Comparison of ENCODE assay signal across 24 mouse cellular contexts in genomic region chr1:134548231-134548630, GRCm38 (mm10). TPM values are rescaled to one million over a fixed set of nuclear protein-coding genes. Genes with fewer than 3 reads are reported as not detected.
DNase-seq lines count a peak whose midpoint lies in the region; ATAC-seq lines count a peak whose summit lies in the region.
"Had no signal": no experiment of that assay in that cellular context is flagged by ENCODE, and none has a peak within 500 bp of the region (broad histone marks: within the 10 kb centered on the region; RNA-seq: fewer than 3 reads in every experiment).

No protein-coding gene starts in this region.

- intact Hi-C loops in heart, postnatal 25 days (cut with DNase I): no loop called here

- DNase-seq in heart, adult 11 months: peak; percentile 94
- DNase-seq in heart, postnatal 25 days (ENCODE audit: low spot score): no peak
- peak; percentile 25 for DNase-seq in kidney, postnatal 10 days
- DNase-seq in MN1 (ENCODE audit: low spot score) (peak; percentile 52), adipocyte (ENCODE audit: low spot score) (peak; percentile 44)
- DNase-seq in ovary, postnatal 36 days (ENCODE audit: low spot score): no peak
- DNase-seq: cerebellum, adult 9-11 months; gastrocnemius, postnatal 14 days; liver, embryonic 13.5 days; thymus, postnatal 4 days had no signal

- H3K27me3 ChIP-seq in kidney, embryonic 16.5 days (ENCODE audit: insufficient read depth, low read length): no peaks in the 10 kb centered on the region
- H3K27me3 ChIP-seq: forebrain, embryonic 12.5 days; limb, embryonic 12.5 days; midbrain, embryonic 12.5 days had no signal

- H3K9ac ChIP-seq in kidney, embryonic 16.5 days (replicated peaks; ENCODE audit: low read length): no peak overlapping the region
- H3K9ac ChIP-seq: forebrain, embryonic 12.5 days; limb, embryonic 12.5 days; liver, embryonic 13.5 days; midbrain, embryonic 12.5 days had no signal

- WGBS in kidney, embryonic 16.5 days: 60% methylated on average over 4 of the region's 4 CpGs

- H3K4me1 ChIP-seq in kidney, embryonic 16.5 days (ENCODE audit: insufficient read depth, low read length): no peaks in the 10 kb centered on the region
- H3K4me1 ChIP-seq: forebrain, embryonic 12.5 days; limb, embryonic 12.5 days; midbrain, embryonic 12.5 days had no signal

- H3K27ac ChIP-seq in kidney, embryonic 16.5 days (ENCODE audit: low read length): no peak overlapping the region
- H3K27ac ChIP-seq: forebrain, embryonic 12.5 days; limb, embryonic 12.5 days; liver, embryonic 13.5 days; midbrain, embryonic 12.5 days had no signal

- peaks cover 10% of the 10 kb centered on the region; the same call in 1 of the 2 replicates for H3K9me3 ChIP-seq in kidney, embryonic 16.5 days (ENCODE audit: low read length)
- H3K9me3 ChIP-seq: liver, embryonic 13.5 days had no signal

- no peak overlapping the region for H3K4me2 ChIP-seq in kidney, embryonic 16.5 days (replicated peaks; ENCODE audit: low read depth, low read length)
- H3K4me2 ChIP-seq: forebrain, embryonic 12.5 days; limb, embryonic 12.5 days; liver, embryonic 13.5 days; midbrain, embryonic 12.5 days had no signal

- H3K4me3 ChIP-seq in kidney, embryonic 16.5 days (ENCODE audit: low read length): no peak overlapping the region
- H3K4me3 ChIP-seq: forebrain, embryonic 12.5 days; limb, embryonic 12.5 days; liver, embryonic 13.5 days; midbrain, embryonic 12.5 days had no signal

- no peaks in the 10 kb centered on the region for H3K36me3 ChIP-seq in kidney, embryonic 16.5 days (ENCODE audit: insufficient read depth, low read length)
- H3K36me3 ChIP-seq: forebrain, embryonic 12.5 days; limb, embryonic 12.5 days; liver, embryonic 13.5 days; midbrain, embryonic 12.5 days had no signal

- no peak for ATAC-seq in kidney, embryonic 16.5 days (ENCODE audit: low FRiP score, low TSS enrichment)
- ATAC-seq: hindbrain, embryonic 16.5 days; intestine, embryonic 16.5 days had no signal

RNA-seq across cellular contexts. Expression of gene Mgat4e, which starts 1.3 kb away (rescaled TPM):
- not detected for total RNA-seq in heart, postnatal 25 days (2021)
- not detected in 2 replicates for polyA plus RNA-seq in kidney, embryonic 16.5 days (2015; fragmentation: Nextera tagmentation; extraction: Ambion mirVana)
- total RNA-seq: adrenal gland, adult 18-20 months; gastrocnemius, postnatal 14 days; layer of hippocampus, postnatal 10 days; megakaryocyte progenitor cell, adult 5-6 weeks; monocyte, adult 5-6 weeks had no signal
- polyA plus RNA-seq: cortical plate, adult 2 months; forebrain, embryonic 12.5 days; hindbrain, embryonic 16.5 days; intestine, embryonic 16.5 days; limb, embryonic 12.5 days; liver, embryonic 13.5 days; lung, embryonic 16.5 days; midbrain, embryonic 12.5 days; neural tube, embryonic 11.5 days; small intestine, adult 2 months had no signal

RNA-seq across cellular contexts. Expression of gene Kdm5b, which starts 11.7 kb away (rescaled TPM):
- total RNA-seq in heart, postnatal 25 days (2021): 10 to 100 TPM; 17.0 to 20.6 TPM
- 47.4 and 55.4 TPM in 2 replicates for polyA plus RNA-seq in kidney, embryonic 16.5 days (2015; fragmentation: Nextera tagmentation; extraction: Ambion mirVana)

RNA-seq across cellular contexts. Expression of gene Rabif, which starts 53.8 kb away (rescaled TPM):
- 1 to 10 TPM; 8.4 to 8.9 TPM for total RNA-seq in heart, postnatal 25 days (2021)
- polyA plus RNA-seq in kidney, embryonic 16.5 days (2015; fragmentation: Nextera tagmentation; extraction: Ambion mirVana): 46.9 and 47.0 TPM in 2 replicates

Comparison
In these comparisons a context has a peak if more than half of its experiments do, and no peak if none do; other contexts are left out.
1. DNase-seq: peak in heart, adult 11 months (single experiment), kidney, postnatal 10 days (single experiment), MN1 (single experiment) and adipocyte (single experiment); none in heart, postnatal 25 days (single experiment) and ovary, postnatal 36 days (single experiment).